Mouse (Mus musculus) lung, postnatal 0 days (tissue): ENCODE measurements at regions not wholly inside any gene's neighbourhood (a gene's known extent, or its start where the extent isn't known, plus 50 kb on each side); places are given as distances from the start of the nearest gene placed in this dataset.
A peak's percentile ranks its signal among the peaks of the same experiment; 100 is the strongest.

Source experiments
- ATAC-seq: fragments of 200-750 bp; cut with Nextera tagmentation; 2 replicates; pipeline ENCODE4 v1.8.0; 2017; ENCODE audit warnings: moderate library complexity
- DNase-seq: peaks from one replicate; pipeline ENCODE4 v3.0.0-alpha.2; 2016; ENCODE audit warnings: low spot score
- H3K27ac ChIP-seq: fragments of 300-500 bp; sonication (generic); 2 replicates; pipeline ENCODE4 v1.5.1; 2014; ENCODE audit warnings: antibody characterized with exemption, mild to moderate bottlenecking, low read length, mixed read lengths
- H3K27me3 ChIP-seq: fragments of 300-500 bp; sonication (generic); replicated peaks from 2 replicates; pipeline ENCODE4 v1.6.1; 2014; ENCODE audit warnings: low read length, mixed read lengths; ENCODE audit not compliant: insufficient read depth
- H3K36me3 ChIP-seq: fragments of 300-500 bp; sonication (generic); 2 replicates; pipeline ENCODE4 v1.6.1; 2014; ENCODE audit warnings: low read length, mixed read lengths; ENCODE audit not compliant: insufficient read depth
- H3K4me1 ChIP-seq: fragments of 300-500 bp; sonication (generic); 2 replicates; pipeline ENCODE4 v1.6.1; 2014; ENCODE audit warnings: antibody characterized with exemption, low read depth, low read length, mixed read lengths; ENCODE audit not compliant: insufficient read depth
- H3K4me2 ChIP-seq: fragments of 300-500 bp; sonication (generic); replicated peaks from 2 replicates; pipeline ENCODE4 v1.6.1; 2014; ENCODE audit warnings: low read depth, mild to moderate bottlenecking, low read length, moderate library complexity, mixed read lengths
- H3K4me3 ChIP-seq: fragments of 300-500 bp; sonication (generic); 2 replicates; pipeline ENCODE4 v1.5.1; 2014; ENCODE audit warnings: low read depth, low read length
- H3K9ac ChIP-seq: fragments of 300-500 bp; sonication (generic); replicated peaks from 2 replicates; pipeline ENCODE4 v1.6.1; 2014; ENCODE audit warnings: low read depth, mild to moderate bottlenecking
- H3K9me3 ChIP-seq: fragments of 300-500 bp; sonication (generic); 2 replicates; pipeline ENCODE4 v1.6.1; 2016; ENCODE audit warnings: low read length, mixed read lengths
- CTCF ChIP-seq: IDR thresholded peaks from 2 replicates; pipeline ENCODE4 v1.5.1; 2016; ENCODE audit warnings: antibody characterized with exemption, mild to moderate bottlenecking
- EP300 ChIP-seq: IDR thresholded peaks from 2 replicates; pipeline ENCODE4 v1.6.1; 2016; ENCODE audit warnings: antibody characterized with exemption, mild to moderate bottlenecking, control low read depth
- WGBS: fragments of 180-500 bp; shearing (Covaris S2); extraction: QIAGEN DNeasy Blood & Tissue Kit; methylation state at CpG from one replicate; pipeline ENCODE4 v1.1.7; 2014; 5-methylcytosine and 5-hydroxymethylcytosine counted together

DNA sequence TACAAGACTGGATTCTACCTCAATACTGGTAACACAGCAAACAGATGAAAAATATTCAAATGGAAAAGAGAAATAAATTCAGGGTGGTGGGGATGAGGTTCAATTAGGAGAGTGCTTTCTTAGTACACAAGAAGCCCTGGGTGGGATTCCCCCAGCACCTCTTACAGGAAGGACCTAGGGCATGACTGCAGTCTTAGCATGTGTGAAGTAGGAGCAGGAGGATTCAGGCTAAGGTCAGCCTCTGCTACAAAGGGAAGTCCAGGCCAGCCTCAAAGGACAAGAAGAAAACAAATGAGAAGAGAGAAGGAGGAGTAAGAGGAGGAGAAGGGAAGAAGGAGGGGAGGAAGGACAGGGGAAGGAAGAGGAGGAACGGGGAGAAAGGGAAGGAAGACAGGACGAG lies 54.8 kb upstream of the Chd2 start:
- H3K4me2 ChIP-seq, result 0 out of 2 replicates have a peak overlapping the region, but pooled peaks have one; percentile 62
- no peak overlapping the region for H3K4me3 ChIP-seq
- TF ChIP-seq CTCF (no peak), EP300 (no peak)
- peaks cover 10% of the 10 kb centered on the region; the same call in 1 of the 2 replicates for H3K4me1 ChIP-seq
- no peak for DNase-seq
- no peak overlapping the region for H3K9ac ChIP-seq
- WGBS, result 36% methylated on average over 2 of the region's 2 CpGs
- no peaks in the 10 kb centered on the region for H3K36me3 ChIP-seq
- peak overlapping the region; percentile 87 for H3K27ac ChIP-seq
- no peaks in the 10 kb centered on the region for H3K9me3 ChIP-seq
- ATAC-seq, result no peak
- H3K27me3 ChIP-seq, result no peaks in the 10 kb centered on the region

DNA sequence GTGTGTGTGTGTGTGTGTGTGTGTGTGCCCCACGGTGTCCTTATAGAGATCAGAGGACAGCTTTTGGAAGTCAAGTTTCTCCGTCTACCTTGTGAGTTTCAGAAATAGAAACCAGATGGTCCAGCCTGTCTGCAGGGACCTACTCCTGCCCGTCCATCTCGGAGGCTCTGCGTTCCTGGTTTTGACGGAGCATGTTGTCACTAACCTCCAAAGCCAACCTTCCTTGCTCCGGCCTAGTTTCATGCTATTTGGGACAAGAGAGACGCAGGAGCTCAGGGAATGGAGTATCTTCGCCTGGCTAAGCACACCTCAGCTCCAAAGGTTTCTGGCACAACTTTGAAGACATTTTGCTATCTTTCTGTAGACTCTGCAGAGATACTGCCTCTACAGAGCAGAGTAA lies 54.2 kb upstream of the Chd2 start:
- Histone ChIP-seq H3K36me3 (no peaks in the 10 kb centered on the region), H3K4me3 (no peak overlapping the region), H3K9me3 (no peaks in the 10 kb centered on the region), H3K27me3 (no peaks in the 10 kb centered on the region), H3K4me2 (peak overlapping the region; percentile 62; the same call in 1 of the 2 replicates), H3K9ac (no peak overlapping the region), H3K4me1 (peaks cover 10% of the 10 kb centered on the region; the same call in 1 of the 2 replicates), H3K27ac (peak overlapping the region; percentile 87)
- WGBS, result 36% methylated on average over 9 of the region's 9 CpGs
- DNase-seq (no peak), ATAC-seq (no peak)
- TF ChIP-seq EP300, result no peak
- TF ChIP-seq CTCF, result no peak

DNA sequence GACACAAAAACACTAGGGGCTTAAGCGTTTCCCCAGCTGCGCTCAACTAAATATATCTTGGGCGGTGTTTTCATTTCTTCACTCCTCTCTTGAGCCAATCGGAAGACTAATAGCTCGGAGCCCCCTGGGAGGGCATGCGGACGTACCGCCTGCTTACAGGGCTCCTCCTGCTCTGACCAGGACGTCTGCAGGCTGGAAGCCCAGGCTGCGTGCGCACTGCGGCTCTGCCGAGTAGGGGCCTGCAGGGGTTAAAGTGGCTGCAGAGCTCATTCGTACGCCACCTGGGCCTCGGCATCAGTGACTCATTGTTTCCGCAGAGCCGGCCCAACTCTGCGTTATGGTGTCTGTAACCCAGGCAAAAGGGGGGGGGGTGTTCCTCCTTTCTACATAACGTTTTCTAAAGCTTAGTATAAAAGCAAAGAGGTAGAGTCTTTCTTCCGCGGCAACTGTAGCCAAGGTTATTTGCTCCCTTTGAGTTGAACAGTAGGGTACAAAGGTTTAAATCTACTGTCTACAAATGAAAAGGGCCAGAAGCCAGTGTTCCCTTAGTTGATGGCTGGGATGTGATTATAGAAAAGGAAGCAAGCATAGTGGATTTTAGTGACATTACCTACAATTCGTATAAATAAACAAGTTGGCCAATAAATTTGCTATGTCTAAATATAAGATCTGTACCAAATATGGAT lies 53.7 kb upstream of the Chd2 start:
- ATAC-seq (peak; percentile 99), DNase-seq (peak; percentile 98)
- no peak; the same call in 1 of the 2 replicates for TF ChIP-seq CTCF
- peak; percentile 73 for TF ChIP-seq EP300
- H3K4me1 ChIP-seq, result peaks cover 10% of the 10 kb centered on the region; the same call in 1 of the 2 replicates
- WGBS, result 2% methylated on average over 23 of the region's 23 CpGs
- no peaks in the 10 kb centered on the region for H3K9me3 ChIP-seq
- H3K9ac ChIP-seq, result no peak overlapping the region; the same call in 1 of the 2 replicates
- H3K4me2 ChIP-seq, result peak overlapping the region; percentile 62
- H3K27me3 ChIP-seq, result no peaks in the 10 kb centered on the region
- peak overlapping the region; percentile 87 for H3K27ac ChIP-seq
- no peaks in the 10 kb centered on the region for H3K36me3 ChIP-seq
- peak overlapping the region; percentile 38 for H3K4me3 ChIP-seq

DNA sequence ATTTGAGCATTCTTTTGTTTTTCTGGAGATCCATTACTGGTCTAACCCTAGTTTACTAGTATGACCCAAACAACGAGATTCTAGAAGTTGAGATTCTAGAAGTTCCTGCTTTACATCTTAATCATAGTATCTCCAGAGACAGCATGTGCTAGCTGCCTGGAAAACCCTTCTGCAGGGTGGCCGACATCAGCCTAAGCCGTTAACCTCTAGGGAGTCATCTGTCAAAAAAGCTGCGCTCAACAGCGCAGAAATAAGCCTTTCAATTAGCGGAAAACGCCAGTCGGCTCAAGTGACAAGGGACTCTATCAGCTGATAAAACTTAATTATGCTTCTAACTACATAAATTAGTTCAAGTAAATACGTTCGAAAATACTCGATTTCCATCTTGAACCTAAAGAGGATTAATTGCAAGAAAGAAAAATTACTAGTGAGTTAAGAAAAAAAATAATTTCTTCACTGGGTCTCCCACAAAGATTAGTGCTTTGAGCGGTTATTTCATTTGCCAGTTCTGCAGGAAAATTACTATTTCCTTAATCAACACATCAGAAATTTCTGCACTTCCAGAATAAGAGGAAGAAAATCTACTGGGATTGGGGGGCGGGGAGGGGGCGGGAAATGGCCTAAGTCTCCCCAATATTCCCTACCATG lies 53.0 kb upstream of the Chd2 start:
- Histone ChIP-seq H3K27me3 (no peaks in the 10 kb centered on the region), H3K4me3 (peak overlapping the region; percentile 38), H3K9ac (no peak overlapping the region; the same call in 1 of the 2 replicates), H3K4me2 (peak overlapping the region; percentile 62), H3K9me3 (no peaks in the 10 kb centered on the region), H3K36me3 (no peaks in the 10 kb centered on the region), H3K27ac (peak overlapping the region; percentile 87), H3K4me1 (peaks cover 10% of the 10 kb centered on the region; the same call in 1 of the 2 replicates)
- 2% methylated on average over 14 of the region's 14 CpGs for WGBS
- DNase-seq, result peak; percentile 66
- ATAC-seq, result peak; percentile 20
- no peak for TF ChIP-seq EP300
- TF ChIP-seq CTCF, result no peak

DNA sequence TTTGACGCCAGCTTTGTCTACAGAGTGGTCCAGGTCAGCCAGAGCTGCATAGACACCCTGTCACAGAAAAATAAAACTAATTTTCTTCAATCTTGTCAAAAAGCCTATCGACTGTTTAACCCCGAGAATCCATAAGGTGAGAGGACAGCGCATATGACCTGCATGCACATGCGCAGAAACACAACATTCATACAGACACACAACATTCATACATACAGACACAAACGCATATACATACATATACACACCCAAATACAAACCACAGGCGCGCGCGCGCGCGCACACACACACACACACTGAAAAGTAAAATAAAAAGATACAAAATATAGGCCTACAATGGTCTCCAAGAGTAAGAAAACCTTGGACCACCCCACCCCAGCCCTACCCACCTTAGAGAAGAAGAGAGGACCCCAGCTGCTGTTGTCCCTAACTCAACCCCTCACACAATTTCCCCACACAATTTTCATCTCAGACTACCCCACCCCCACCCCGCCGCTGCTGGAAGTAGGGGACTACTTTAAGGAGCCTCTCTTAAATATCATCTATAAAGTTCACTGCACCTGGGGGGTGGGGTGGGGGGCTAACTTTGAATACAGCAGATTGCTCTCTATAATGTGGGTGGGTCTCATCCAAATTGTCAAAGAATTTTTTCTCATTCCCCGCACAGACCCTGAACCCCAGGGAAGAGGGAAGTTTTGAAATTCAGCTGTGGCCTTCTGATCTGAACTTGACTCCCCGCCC lies 52.2 kb upstream of the Chd2 start:
- Histone ChIP-seq H3K9me3 (no peaks in the 10 kb centered on the region), H3K4me3 (no peak overlapping the region), H3K9ac (no peak overlapping the region), H3K36me3 (no peaks in the 10 kb centered on the region), H3K27ac (peak overlapping the region; percentile 74), H3K4me1 (peaks cover 10% of the 10 kb centered on the region; the same call in 1 of the 2 replicates), H3K4me2 (no peak overlapping the region; the same call in 1 of the 2 replicates), H3K27me3 (no peaks in the 10 kb centered on the region)
- WGBS, result 78% methylated on average over 17 of the region's 17 CpGs
- ATAC-seq, result no peak
- DNase-seq, result no peak
- TF ChIP-seq CTCF (no peak), EP300 (no peak)

DNA sequence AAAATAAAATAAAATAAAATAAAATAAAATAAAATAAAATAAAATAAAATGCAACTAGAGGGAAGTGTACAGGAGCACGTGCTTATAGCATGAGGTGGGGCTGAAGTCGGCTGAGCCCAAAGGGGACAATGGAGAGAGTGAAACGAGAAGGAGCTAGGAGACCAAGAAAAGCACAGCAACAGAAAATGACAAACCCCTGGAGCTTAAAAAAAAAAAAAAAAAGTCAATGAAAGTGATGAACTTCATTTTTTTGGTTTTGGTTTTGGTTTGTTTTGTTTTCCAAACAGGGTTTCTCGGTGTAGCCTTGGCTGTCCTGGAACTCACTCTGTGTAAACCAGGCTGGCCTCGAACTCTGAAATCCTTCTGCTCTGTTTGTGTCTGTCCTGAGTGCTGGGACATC lies 51.2 kb upstream of the Chd2 start:
- TF ChIP-seq CTCF (no peak), EP300 (no peak)
- H3K9me3 ChIP-seq, result no peaks in the 10 kb centered on the region
- no peak for DNase-seq
- no peak overlapping the region for H3K9ac ChIP-seq
- H3K27ac ChIP-seq, result no peak overlapping the region
- no peak for ATAC-seq
- H3K27me3 ChIP-seq, result no peaks in the 10 kb centered on the region
- no peak overlapping the region for H3K4me2 ChIP-seq
- H3K4me1 ChIP-seq, result peaks cover 10% of the 10 kb centered on the region; the same call in 1 of the 2 replicates
- WGBS, result 89% methylated on average over 5 of the region's 5 CpGs
- no peaks in the 10 kb centered on the region for H3K36me3 ChIP-seq
- H3K4me3 ChIP-seq, result no peak overlapping the region
